Mouse (Mus musculus): ENCODE measurements around the gene Arhgef12. TPM values are rescaled to one million over a fixed set of nuclear protein-coding genes. Genes with fewer than 3 reads are reported as not detected.
A peak's percentile ranks its signal among the peaks of the same experiment; 100 is the strongest.
"Not testable (repeated sequence)": the region's sequence is repeated elsewhere in the genome, so short reads cannot be mapped to it uniquely, and the experiment has no call there.

The Arhgef12 gene
- polyA plus RNA-seq, 1 experiment = 7.8 TPM

- DNase-seq (ENCODE audit: low read depth, low spot score) = no peak
- 64% methylated on average over 2 of the region's 2 CpGs for WGBS
Observed at GRCm38 (mm10) chr9:43015366-43015765, 91.7 kb downstream of the Arhgef12 start.

DNA sequence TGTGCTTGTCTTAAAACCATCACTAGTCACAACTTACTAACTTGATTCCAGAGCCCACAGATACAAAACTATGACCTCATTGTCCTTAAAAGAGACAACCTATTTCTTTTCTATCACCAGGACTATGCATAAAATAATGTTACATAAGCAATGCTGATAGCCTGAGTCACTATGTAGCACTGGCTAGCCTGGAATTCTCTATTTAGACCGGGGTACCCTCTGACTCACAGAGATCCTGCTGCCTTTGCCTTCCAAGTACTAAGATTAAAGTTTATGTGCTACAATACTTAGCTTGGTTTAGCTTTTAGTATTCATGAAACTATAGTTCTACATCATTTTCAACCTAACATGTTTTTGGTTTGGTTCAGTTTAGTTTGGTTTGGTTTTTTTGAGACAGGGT lies 92.2 kb downstream of the Arhgef12 start:
- DNase-seq (ENCODE audit: low read depth, low spot score) = no peak
- 78% methylated on average over 1 of the region's 1 CpGs for WGBS

DNA sequence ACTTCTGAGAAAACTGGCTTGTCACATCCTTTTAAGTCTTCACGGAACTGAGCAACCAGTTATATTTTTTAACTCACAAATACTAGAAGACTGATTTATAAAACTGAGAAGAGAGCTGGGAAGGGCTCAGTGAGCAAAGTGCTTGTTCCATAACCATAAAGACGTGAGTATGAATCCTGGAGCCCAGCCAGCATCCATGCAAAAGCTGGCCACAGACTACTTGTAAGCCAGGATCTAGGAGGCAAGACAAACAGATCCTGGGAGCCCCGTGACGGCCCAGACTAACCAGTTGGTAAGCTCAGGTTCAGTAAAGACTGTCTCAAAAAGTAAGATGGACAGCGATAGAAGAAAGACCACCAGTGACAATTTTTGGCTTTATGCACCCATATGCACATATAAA lies 94.5 kb downstream of the Arhgef12 start:
- peak; percentile 42 for DNase-seq (ENCODE audit: low read depth, low spot score)
- WGBS = 26% methylated on average over 5 of the region's 5 CpGs

DNA sequence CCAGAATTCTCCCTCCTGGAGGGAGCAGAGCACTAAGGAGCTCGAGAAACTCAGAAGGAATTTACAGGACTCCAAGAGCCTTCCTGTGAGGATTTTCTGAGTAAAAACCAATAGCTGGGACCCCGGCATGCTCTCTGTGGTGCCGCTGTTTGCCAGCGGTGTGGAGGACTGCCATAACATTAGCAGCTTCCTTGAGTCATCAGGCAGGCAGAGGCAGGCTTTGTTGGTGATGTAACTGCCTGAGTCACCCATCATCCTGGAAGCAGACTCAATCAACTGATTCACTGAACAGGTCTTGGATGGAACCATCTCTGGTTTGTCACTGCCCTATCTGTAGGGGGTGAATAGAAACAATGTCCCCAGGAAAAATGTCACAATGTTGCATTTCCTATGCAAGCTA lies 96.0 kb downstream of the Arhgef12 start:
- no peak for DNase-seq (ENCODE audit: low read depth, low spot score)
- 72% methylated on average over 4 of the region's 4 CpGs for WGBS

DNA sequence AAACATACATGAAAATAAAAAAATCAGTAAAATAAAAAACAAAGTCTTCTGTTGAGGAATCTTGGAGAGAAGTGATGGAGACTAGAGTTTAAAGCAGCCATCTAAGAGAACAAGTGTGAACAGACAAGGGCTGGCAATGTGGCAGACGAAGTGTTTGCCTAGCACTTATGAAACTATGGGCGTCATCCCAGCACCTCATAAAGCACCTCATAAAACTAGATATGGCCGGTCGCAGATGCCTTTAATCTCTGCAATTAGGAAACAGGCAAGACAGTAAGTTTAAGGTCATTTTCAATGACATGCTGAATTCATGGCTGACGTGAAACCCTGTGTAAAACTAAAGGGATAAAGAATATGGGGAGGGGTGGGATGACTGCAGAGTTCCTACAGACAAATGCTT lies 103.2 kb downstream of the Arhgef12 start:
- DNase-seq (ENCODE audit: low read depth, low spot score) = peak; percentile 74
- WGBS = 34% methylated on average over 5 of the region's 5 CpGs

GRCm38 (mm10) chr9:43003017-43003416 lies 104.0 kb downstream of the Arhgef12 start:
- 77% methylated on average over 4 of the region's 4 CpGs for WGBS

GRCm38 (mm10) chr9:43000595-43001250 lies 106.3 kb downstream of the Arhgef12 start:
- DNase-seq (ENCODE audit: low read depth, low spot score) = no peak
- WGBS = 46% methylated on average over 11 of the region's 11 CpGs

More at GRCm38 (mm10) chr9:43003017-43003416, 104.0 kb downstream of the Arhgef12 start:
- DNase-seq (ENCODE audit: low read depth, low spot score) = no peak

DNA sequence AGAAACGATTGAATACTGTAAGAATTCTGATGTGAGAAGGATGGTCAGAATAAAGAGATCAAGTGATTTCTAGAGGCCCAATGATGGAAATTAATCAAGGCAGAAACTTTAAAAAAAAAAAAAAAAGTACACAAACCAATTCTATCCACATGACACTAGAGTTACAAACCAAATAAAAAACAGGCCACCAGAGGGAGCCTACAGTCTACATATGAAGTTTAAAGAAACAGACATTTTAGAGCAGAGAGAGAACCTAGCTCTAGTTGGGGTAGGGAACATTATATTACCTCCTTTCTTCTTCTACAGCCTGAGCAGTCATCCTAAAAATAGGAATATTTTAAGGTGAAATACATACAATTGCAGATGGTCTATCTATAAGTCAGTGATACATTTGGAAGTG lies 107.0 kb downstream of the Arhgef12 start:
- 93% methylated on average over 1 of the region's 1 CpGs for WGBS
- DNase-seq (ENCODE audit: low read depth, low spot score) = peak; percentile 52

GRCm38 (mm10) chr9:42997526-42997925 lies 109.5 kb downstream of the Arhgef12 start:
- WGBS = 90% methylated on average over 6 of the region's 6 CpGs
- no peak for DNase-seq (ENCODE audit: low read depth, low spot score)

- 79% methylated on average over 11 of the region's 11 CpGs for WGBS
- DNase-seq (ENCODE audit: low read depth, low spot score) = no peak
Observed at GRCm38 (mm10) chr9:42995298-42995697, 111.7 kb downstream of the Arhgef12 start.

DNA sequence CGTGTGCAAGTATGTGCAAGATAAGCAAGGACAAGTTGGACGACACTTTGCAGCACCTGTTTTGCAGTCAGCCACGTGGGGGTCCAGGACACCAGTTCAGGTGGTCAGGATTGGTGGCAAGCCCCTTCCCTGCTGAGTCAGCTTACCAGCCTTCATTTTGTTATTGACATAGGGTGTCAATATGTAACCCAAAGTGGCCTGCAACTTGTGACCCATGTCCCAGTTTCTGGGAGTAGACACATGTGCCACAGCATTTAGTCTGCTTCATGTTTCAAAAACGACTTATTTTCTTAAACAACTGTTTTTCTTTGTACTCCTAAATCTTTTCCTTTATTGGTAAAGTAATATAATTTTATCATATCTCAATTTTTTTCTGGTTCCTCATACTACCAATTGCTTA lies 112.3 kb downstream of the Arhgef12 start:
- DNase-seq (ENCODE audit: low read depth, low spot score) = no peak
- WGBS = 76% methylated on average over 4 of the region's 4 CpGs

GRCm38 (mm10) chr9:42993659-42994058 lies 113.4 kb downstream of the Arhgef12 start:
- WGBS = 93% methylated on average over 4 of the region's 4 CpGs
- DNase-seq (ENCODE audit: low read depth, low spot score) = no peak

GRCm38 (mm10) chr9:42987988-42988387 lies 119.1 kb downstream of the Arhgef12 start:
- DNase-seq (ENCODE audit: low read depth, low spot score) = no peak
- 86% methylated on average over 4 of the region's 4 CpGs for WGBS

GRCm38 (mm10) chr9:42968894-42969521 lies 138.0 kb downstream of the Arhgef12 start:
- no peak for DNase-seq (ENCODE audit: low read depth, low spot score)
- 71% methylated on average over 11 of the region's 11 CpGs for WGBS

DNA sequence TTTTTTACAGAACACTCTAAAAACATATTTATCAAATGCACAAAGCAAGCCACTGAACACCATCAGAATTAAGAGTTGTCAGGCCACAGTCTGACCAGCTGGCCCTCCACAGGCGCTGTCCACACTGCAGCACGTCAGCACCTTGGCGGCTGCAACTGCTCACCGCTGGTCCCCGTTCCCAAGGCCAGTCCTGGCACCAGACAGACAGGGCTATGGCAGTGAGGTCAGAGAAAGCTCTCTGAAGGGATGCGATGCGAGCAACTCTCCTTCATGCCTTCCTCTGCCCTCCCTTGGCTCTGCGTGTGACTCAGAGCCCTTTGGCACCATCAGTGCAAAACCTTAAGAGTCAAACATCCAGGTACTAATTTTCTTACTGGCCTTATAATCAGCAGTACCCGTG lies 139.3 kb downstream of the Arhgef12 start:
- WGBS = 89% methylated on average over 9 of the region's 9 CpGs

GRCm38 (mm10) chr9:42964809-42965208 lies 142.2 kb downstream of the Arhgef12 start:
- WGBS = 83% methylated on average over 3 of the region's 3 CpGs
- not testable (repeated sequence) for DNase-seq (ENCODE audit: low read depth, low spot score)

More for the DNA sequence above, 139.3 kb downstream of the Arhgef12 start:
- no peak for DNase-seq (ENCODE audit: low read depth, low spot score)

GRCm38 (mm10) chr9:42964366-42964765 lies 142.7 kb downstream of the Arhgef12 start:
- WGBS = 86% methylated on average over 12 of the region's 12 CpGs
- no peak for DNase-seq (ENCODE audit: low read depth, low spot score)

GRCm38 (mm10) chr9:42962506-42962905 lies 144.5 kb downstream of the Arhgef12 start:
- WGBS = 70% methylated on average over 6 of the region's 6 CpGs
- no peak for DNase-seq (ENCODE audit: low read depth, low spot score)

- DNase-seq (ENCODE audit: low read depth, low spot score) = peak; percentile 99
- WGBS = 23% methylated on average over 7 of the region's 7 CpGs
Observed at GRCm38 (mm10) chr9:42958401-42958800, 148.6 kb downstream of the Arhgef12 start.

DNA sequence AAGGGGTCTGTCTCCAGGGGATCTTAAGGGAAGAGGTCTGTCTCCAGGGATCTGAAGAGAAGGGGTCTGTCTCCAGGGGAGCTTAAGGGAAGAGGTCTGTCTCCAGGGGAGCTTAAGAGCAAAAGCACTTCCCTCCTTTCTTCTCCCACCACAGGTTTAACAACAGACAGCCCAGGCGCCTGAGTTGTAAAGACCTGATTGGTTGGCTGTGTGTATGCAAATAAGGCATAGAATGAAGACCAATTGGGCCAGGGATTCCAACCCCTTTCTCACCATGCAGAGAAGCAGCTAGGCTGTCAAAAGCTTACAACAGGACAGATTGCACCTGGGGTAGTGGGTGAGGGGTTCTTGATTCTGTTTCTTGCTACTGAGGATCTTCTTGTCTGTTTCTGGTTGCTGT lies 158.7 kb downstream of the Arhgef12 start:
- no peak for DNase-seq (ENCODE audit: low read depth, low spot score)
- WGBS = 64% methylated on average over 1 of the region's 1 CpGs

DNA sequence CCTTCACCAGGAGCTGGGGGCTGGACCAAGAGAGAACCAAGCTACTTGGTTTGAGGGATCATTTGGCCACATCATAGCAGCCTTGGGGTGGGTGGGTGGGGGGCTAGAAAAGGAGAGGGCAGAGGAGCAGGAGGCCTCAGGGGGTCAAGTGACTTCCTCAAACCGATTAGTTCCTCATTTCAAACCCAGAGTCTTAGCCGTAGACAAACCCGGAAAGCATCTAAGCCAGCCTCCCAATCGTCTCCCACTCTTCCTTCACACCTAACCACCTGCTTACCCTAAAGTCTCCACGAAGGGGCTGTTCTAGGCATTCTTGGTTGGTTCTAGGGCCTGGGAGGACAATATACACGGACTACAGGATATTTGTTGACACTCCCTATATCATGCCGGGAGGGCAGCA lies 161.9 kb downstream of the Arhgef12 start:
- no peak for DNase-seq (ENCODE audit: low read depth, low spot score)
- 67% methylated on average over 7 of the region's 7 CpGs for WGBS

Data from large intestine, adult 2 months (tissue).